In genomic region chr14:59205461-59205860, GRCm38 (mm10) we compare ENCODE assay signal across 14 mouse cellular contexts. TPM values are rescaled to one million over a fixed set of nuclear protein-coding genes. Genes with fewer than 3 reads are reported as not detected.
DNase-seq lines count a peak whose midpoint lies in the region; ATAC-seq and TF ChIP-seq lines count a peak whose summit lies in the region.
"Had no signal": no experiment of that assay in that cellular context is flagged by ENCODE, and none has a peak within 500 bp of the region (broad histone marks: within the 10 kb centered on the region; RNA-seq: fewer than 3 reads in every experiment).

No protein-coding gene starts in this region.

- no peak for TF ChIP-seq CTCF in stomach, postnatal 0 days (IDR thresholded peaks at IDR 0.05; ENCODE audit: low read depth)

- H3K27ac ChIP-seq in stomach, embryonic 16.5 days (ENCODE audit: low read length), result no peak overlapping the region
- no peak overlapping the region for H3K27ac ChIP-seq in stomach, postnatal 0 days (replicated peaks)
- H3K27ac ChIP-seq in hindbrain, embryonic 10.5 days, result peak overlapping the region; percentile 84
- H3K27ac ChIP-seq in midbrain, embryonic 11.5 days (ENCODE audit: low read depth, low read length), result peak overlapping the region; percentile 83
- H3K27ac ChIP-seq: intestine, embryonic 15.5 days; stomach, embryonic 15.5 days had no signal

- DNase-seq in stomach, postnatal 0 days (ENCODE audit: low spot score), result no peak
- peak; percentile 38 for DNase-seq in hindbrain, embryonic 10.5 days (ENCODE audit: low spot score)
- peak; percentile 91 for DNase-seq in midbrain, embryonic 11.5 days (ENCODE audit: low spot score, missing footprints)
- no peak for DNase-seq in cerebellum, adult 18-20 months
- no peak for DNase-seq in lung, postnatal 14 days
- DNase-seq in spleen, postnatal 36 days (ENCODE audit: low spot score in 2 of 2), result no peak
- DNase-seq in cerebellum, adult 11-12 months, result no peak
- DNase-seq: cerebellum, postnatal 10 days; lung, adult 18-20 months; right cerebral cortex, adult 18-20 months had no signal

- H3K9ac ChIP-seq in stomach, embryonic 16.5 days (ENCODE audit: low read length), result peak overlapping the region; percentile 37; the same call in 1 of the 2 replicates
- H3K9ac ChIP-seq in stomach, postnatal 0 days (ENCODE audit: low read length), result no peak overlapping the region
- H3K9ac ChIP-seq in midbrain, embryonic 11.5 days (ENCODE audit: low read length), result peak overlapping the region; percentile 58
- H3K9ac ChIP-seq: intestine, embryonic 15.5 days; stomach, embryonic 15.5 days had no signal

- no peak for ATAC-seq in stomach, embryonic 16.5 days (ENCODE audit: insufficient read depth, low FRiP score)
- ATAC-seq in stomach, postnatal 0 days (ENCODE audit: low FRiP score, low TSS enrichment), result no peak
- no peak for ATAC-seq in midbrain, embryonic 11.5 days (ENCODE audit: low FRiP score)
- ATAC-seq: intestine, embryonic 15.5 days had no signal

- no peaks in the 10 kb centered on the region for H3K9me3 ChIP-seq in stomach, embryonic 16.5 days (replicated peaks; ENCODE audit: control insufficient read depth, low read length)
- no peaks in the 10 kb centered on the region for H3K9me3 ChIP-seq in stomach, postnatal 0 days (ENCODE audit: control insufficient read depth, low read length)
- H3K9me3 ChIP-seq in hindbrain, embryonic 10.5 days, result no peaks in the 10 kb centered on the region
- H3K9me3 ChIP-seq in midbrain, embryonic 11.5 days (ENCODE audit: control insufficient read depth, low read length), result no peaks in the 10 kb centered on the region
- H3K9me3 ChIP-seq: intestine, embryonic 15.5 days; stomach, embryonic 15.5 days had no signal

- WGBS in stomach, embryonic 16.5 days, result 41% methylated on average over 7 of the region's 7 CpGs
- 43% methylated on average over 7 of the region's 7 CpGs for WGBS in stomach, postnatal 0 days
- WGBS in hindbrain, embryonic 10.5 days, result 31% methylated on average over 7 of the region's 7 CpGs
- 14% methylated on average over 7 of the region's 7 CpGs for WGBS in midbrain, embryonic 11.5 days

- H3K4me3 ChIP-seq in stomach, embryonic 16.5 days (replicated peaks; ENCODE audit: low read length), result no peak overlapping the region
- no peak overlapping the region for H3K4me3 ChIP-seq in stomach, postnatal 0 days (ENCODE audit: low read depth, low read length)
- H3K4me3 ChIP-seq in hindbrain, embryonic 10.5 days, result peak overlapping the region; percentile 33
- no peak overlapping the region for H3K4me3 ChIP-seq in midbrain, embryonic 11.5 days (ENCODE audit: low read depth, low read length)
- H3K4me3 ChIP-seq: intestine, embryonic 15.5 days; stomach, embryonic 15.5 days had no signal

- H3K4me1 ChIP-seq in stomach, embryonic 16.5 days (ENCODE audit: control insufficient read depth, insufficient read depth, low read length), result peaks cover 13% of the 10 kb centered on the region
- H3K4me1 ChIP-seq in stomach, postnatal 0 days (replicated peaks; ENCODE audit: control insufficient read depth, insufficient read depth), result no peaks in the 10 kb centered on the region
- peaks cover 62% of the 10 kb centered on the region for H3K4me1 ChIP-seq in hindbrain, embryonic 10.5 days (replicated peaks)
- H3K4me1 ChIP-seq in midbrain, embryonic 11.5 days (ENCODE audit: control insufficient read depth, insufficient read depth, low read length), result peaks cover 40% of the 10 kb centered on the region

- H3K36me3 ChIP-seq in stomach, embryonic 16.5 days (ENCODE audit: control insufficient read depth, insufficient read depth, low read length), result no peaks in the 10 kb centered on the region
- peaks cover 3% of the 10 kb centered on the region; the same call in 1 of the 2 replicates for H3K36me3 ChIP-seq in stomach, postnatal 0 days (ENCODE audit: control insufficient read depth, insufficient read depth, low read length)
- H3K36me3 ChIP-seq in hindbrain, embryonic 10.5 days, result peaks cover 10% of the 10 kb centered on the region
- no peaks in the 10 kb centered on the region for H3K36me3 ChIP-seq in midbrain, embryonic 11.5 days (ENCODE audit: control insufficient read depth, insufficient read depth, low read length)
- H3K36me3 ChIP-seq: intestine, embryonic 15.5 days had no signal

- TF ChIP-seq EP300 in stomach, postnatal 0 days (optimal IDR thresholded peaks at IDR 0.05), result no peak

- no peak overlapping the region for H3K4me2 ChIP-seq in stomach, embryonic 16.5 days (ENCODE audit: low read depth, low read length)
- no peak overlapping the region for H3K4me2 ChIP-seq in stomach, postnatal 0 days (replicated peaks; ENCODE audit: low read depth)
- peak overlapping the region; percentile 38 for H3K4me2 ChIP-seq in midbrain, embryonic 11.5 days
- H3K4me2 ChIP-seq: intestine, embryonic 15.5 days; stomach, embryonic 15.5 days had no signal

- no peaks in the 10 kb centered on the region for H3K27me3 ChIP-seq in stomach, embryonic 16.5 days (ENCODE audit: control insufficient read depth, insufficient read depth, low read length)
- no peaks in the 10 kb centered on the region for H3K27me3 ChIP-seq in stomach, postnatal 0 days (ENCODE audit: control insufficient read depth, insufficient read depth, low read length)
- no peaks in the 10 kb centered on the region for H3K27me3 ChIP-seq in hindbrain, embryonic 10.5 days (ENCODE audit: insufficient read depth, poor library complexity, severe bottlenecking)
- no peaks in the 10 kb centered on the region for H3K27me3 ChIP-seq in midbrain, embryonic 11.5 days (ENCODE audit: control insufficient read depth, insufficient read depth, low read length)
- H3K27me3 ChIP-seq: intestine, embryonic 15.5 days; stomach, embryonic 15.5 days had no signal

RNA-seq across cellular contexts. Expression of gene Rcbtb1, which starts 4.5 kb away (rescaled TPM):
- 36.2 and 43.0 TPM in 2 replicates for polyA plus RNA-seq in stomach, embryonic 16.5 days (2015; fragmentation: Nextera tagmentation; extraction: Ambion mirVana)
- polyA plus RNA-seq in stomach, postnatal 0 days (2015; fragmentation: Nextera tagmentation; extraction: Ambion mirVana), result 16.1 and 18.6 TPM in 2 replicates
- 97.6 and 109 TPM in 2 replicates for polyA plus RNA-seq in hindbrain, embryonic 10.5 days (2016; fragmentation: Nextera tagmentation; extraction: Ambion mirVana)
- 104 and 116 TPM in 2 replicates for polyA plus RNA-seq in midbrain, embryonic 11.5 days (2014; fragmentation: Nextera tagmentation; extraction: Ambion mirVana)

RNA-seq across cellular contexts. Expression of gene Gm5142, which starts 26.9 kb away (rescaled TPM):
- not detected in 2 replicates for polyA plus RNA-seq in stomach, embryonic 16.5 days (2015; fragmentation: Nextera tagmentation; extraction: Ambion mirVana)
- polyA plus RNA-seq in stomach, postnatal 0 days (2015; fragmentation: Nextera tagmentation; extraction: Ambion mirVana), result not detected in 2 replicates
- polyA plus RNA-seq in hindbrain, embryonic 10.5 days (2016; fragmentation: Nextera tagmentation; extraction: Ambion mirVana), result not detected in 2 replicates
- not detected in 2 replicates for polyA plus RNA-seq in midbrain, embryonic 11.5 days (2014; fragmentation: Nextera tagmentation; extraction: Ambion mirVana)
- polyA plus RNA-seq: frontal cortex, adult 2 months; intestine, embryonic 15.5 days; stomach, embryonic 15.5 days had no signal

RNA-seq across cellular contexts. Expression of gene Gm6904, which starts 54.6 kb away (rescaled TPM):
- polyA plus RNA-seq in stomach, embryonic 16.5 days (2015; fragmentation: Nextera tagmentation; extraction: Ambion mirVana), result not detected in 2 replicates
- not detected in 2 replicates for polyA plus RNA-seq in stomach, postnatal 0 days (2015; fragmentation: Nextera tagmentation; extraction: Ambion mirVana)
- polyA plus RNA-seq in hindbrain, embryonic 10.5 days (2016; fragmentation: Nextera tagmentation; extraction: Ambion mirVana), result not detected in 2 replicates
- not detected in 2 replicates for polyA plus RNA-seq in midbrain, embryonic 11.5 days (2014; fragmentation: Nextera tagmentation; extraction: Ambion mirVana)
- polyA plus RNA-seq: frontal cortex, adult 2 months; intestine, embryonic 15.5 days; stomach, embryonic 15.5 days had no signal

Comparison
In these comparisons a context has a peak if more than half of its experiments do, and no peak if none do; other contexts are left out.
1. H3K27ac ChIP-seq: peak in hindbrain, embryonic 10.5 days (single experiment) and midbrain, embryonic 11.5 days (single experiment); none in stomach, embryonic 16.5 days (single experiment) and stomach, postnatal 0 days (single experiment).
2. DNase-seq: peak in hindbrain, embryonic 10.5 days (single experiment) and midbrain, embryonic 11.5 days (single experiment); none in stomach, postnatal 0 days (single experiment), cerebellum, adult 18-20 months (0 of 2), lung, postnatal 14 days (single experiment), spleen, postnatal 36 days (0 of 2) and cerebellum, adult 11-12 months (single experiment).